Mouse (Mus musculus) limb, embryonic 11.5 days (tissue): ENCODE results near the gene Mical3. TPM values are rescaled to one million over a fixed set of nuclear protein-coding genes. Genes with fewer than 3 reads are reported as not detected.

ENCODE experiments used
- ATAC-seq: fragments of 200-750 bp; cut with Nextera tagmentation; 2 replicates; pipeline ENCODE4 v1.8.0; 2017; ENCODE audit warnings: low read depth; ENCODE audit not compliant: insufficient number of reproducible peaks, low FRiP score, low TSS enrichment
- DNase-seq: peaks from one replicate; pipeline ENCODE4 v3.0.0-alpha.2; 2015; ENCODE audit warnings: low spot score
- H3K27ac ChIP-seq: fragments of 300-500 bp; sonication (generic); replicated peaks from 2 replicates; pipeline ENCODE4 v1.5.1; 2014; ENCODE audit warnings: low read depth, mild to moderate bottlenecking, low read length
- H3K27me3 ChIP-seq: fragments of 300-500 bp; sonication (generic); 2 replicates; pipeline ENCODE4 v1.6.1; 2014; ENCODE audit warnings: mild to moderate bottlenecking, low read length, mixed read lengths; ENCODE audit not compliant: control insufficient read depth, insufficient read depth
- H3K36me3 ChIP-seq: fragments of 300-500 bp; sonication (generic); 2 replicates; pipeline ENCODE4 v1.6.1; 2014; ENCODE audit warnings: mild to moderate bottlenecking, low read length, moderate library complexity, mixed read lengths; ENCODE audit not compliant: control insufficient read depth, insufficient read depth
- H3K4me1 ChIP-seq: fragments of 300-500 bp; sonication (generic); 2 replicates; pipeline ENCODE4 v1.6.1; 2014; ENCODE audit warnings: low read length, mixed read lengths; ENCODE audit not compliant: control insufficient read depth, insufficient read depth
- H3K4me2 ChIP-seq: fragments of 300-500 bp; sonication (generic); 2 replicates; pipeline ENCODE4 v1.6.1; 2014; ENCODE audit warnings: low read depth, mild to moderate bottlenecking, moderate library complexity; ENCODE audit not compliant: severe bottlenecking
- H3K4me3 ChIP-seq: fragments of 300-500 bp; sonication (generic); 2 replicates; pipeline ENCODE4 v1.5.1; 2014; ENCODE audit warnings: low read depth, low read length
- H3K9ac ChIP-seq: fragments of 300-500 bp; sonication (generic); 2 replicates; pipeline ENCODE4 v1.6.1; 2014; ENCODE audit warnings: mild to moderate bottlenecking, low read length
- H3K9me3 ChIP-seq: fragments of 300-500 bp; sonication (generic); 2 replicates; pipeline ENCODE4 v1.6.1; 2016; ENCODE audit warnings: low read length; ENCODE audit not compliant: control insufficient read depth
- WGBS: fragments of 180-500 bp; shearing (Covaris S2); extraction: QIAGEN DNeasy Blood & Tissue Kit; methylation state at CpG from one replicate; pipeline ENCODE4 v1.1.7; 2014; 5-methylcytosine and 5-hydroxymethylcytosine counted together
- polyA plus RNA-seq: library from polyadenylated mRNA; unstranded; fragments of >200 nt; fragmentation: Nextera tagmentation; extraction: Ambion mirVana; gene quantifications from 2 replicates; pipeline ENCODE4 v1.2.1, GENCODE M21; 2014

Gene Mical3
- polyA plus RNA-seq, 1 experiment from 2014 or later: 12.2 TPM

- 50% methylated on average over 20 of the region's 20 CpGs for WGBS
- ATAC-seq: no peak
Measured at GRCm38 (mm10) chr6:121045345-121046080, 85.3 kb downstream of the Mical3 start.

GRCm38 (mm10) chr6:121043434-121044189, 87.2 kb downstream of the Mical3 start:
- no peak overlapping the region for H3K9ac ChIP-seq
- ATAC-seq (no peak), DNase-seq (no peak)
- H3K9me3 ChIP-seq: no peaks in the 10 kb centered on the region
- H3K4me1 ChIP-seq: peaks cover 5% of the 10 kb centered on the region; the same call in 1 of the 2 replicates
- no peaks in the 10 kb centered on the region for H3K27me3 ChIP-seq
- peak overlapping the region; percentile 1; the same call in 1 of the 2 replicates for H3K27ac ChIP-seq
- H3K36me3 ChIP-seq: peaks cover 5% of the 10 kb centered on the region; the same call in 1 of the 2 replicates
- 47% methylated on average over 14 of the region's 14 CpGs for WGBS
- no peak overlapping the region for H3K4me3 ChIP-seq
- no peak overlapping the region for H3K4me2 ChIP-seq

More at GRCm38 (mm10) chr6:121045345-121046080, 85.3 kb downstream of the Mical3 start:
- no peaks in the 10 kb centered on the region for H3K9me3 ChIP-seq
- H3K4me2 ChIP-seq: no peak overlapping the region
- peaks cover 5% of the 10 kb centered on the region; the same call in 1 of the 2 replicates for H3K4me1 ChIP-seq
- 0 out of 2 replicates have a peak, but pooled peaks cover under 1% of the 10 kb centered on the region for H3K36me3 ChIP-seq
- no peak overlapping the region for H3K27ac ChIP-seq
- no peak overlapping the region for H3K9ac ChIP-seq
- H3K27me3 ChIP-seq: no peaks in the 10 kb centered on the region
- H3K4me3 ChIP-seq: no peak overlapping the region
- DNase-seq: no peak

DNA sequence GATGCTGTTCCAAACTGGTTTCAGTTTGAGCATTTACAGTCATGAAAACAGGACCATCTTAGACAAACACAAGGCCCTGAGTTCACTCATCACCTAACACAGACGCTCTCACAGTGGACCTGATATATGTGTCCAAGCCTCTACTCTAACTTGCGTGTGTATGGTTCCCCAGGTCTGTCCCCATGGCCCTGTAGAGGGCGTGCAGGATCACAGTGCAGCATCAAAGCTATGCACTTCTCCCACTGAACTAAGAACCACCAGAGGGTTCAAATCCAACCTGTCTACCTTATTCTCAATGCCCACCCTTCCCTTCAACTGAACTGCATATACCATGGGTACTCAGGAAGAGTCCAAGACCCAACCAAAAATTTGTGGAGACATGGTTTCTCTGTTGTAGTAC, 91.1 kb downstream of the Mical3 start:
- WGBS: 89% methylated on average over 3 of the region's 3 CpGs
- Histone ChIP-seq H3K36me3 (peaks cover 10% of the 10 kb centered on the region; the same call in 1 of the 2 replicates), H3K9ac (no peak overlapping the region), H3K27ac (no peak overlapping the region), H3K27me3 (no peaks in the 10 kb centered on the region), H3K9me3 (no peaks in the 10 kb centered on the region), H3K4me3 (no peak overlapping the region), H3K4me2 (no peak overlapping the region), H3K4me1 (peaks cover 5% of the 10 kb centered on the region; the same call in 1 of the 2 replicates)
- DNase-seq (no peak), ATAC-seq (no peak)

DNA sequence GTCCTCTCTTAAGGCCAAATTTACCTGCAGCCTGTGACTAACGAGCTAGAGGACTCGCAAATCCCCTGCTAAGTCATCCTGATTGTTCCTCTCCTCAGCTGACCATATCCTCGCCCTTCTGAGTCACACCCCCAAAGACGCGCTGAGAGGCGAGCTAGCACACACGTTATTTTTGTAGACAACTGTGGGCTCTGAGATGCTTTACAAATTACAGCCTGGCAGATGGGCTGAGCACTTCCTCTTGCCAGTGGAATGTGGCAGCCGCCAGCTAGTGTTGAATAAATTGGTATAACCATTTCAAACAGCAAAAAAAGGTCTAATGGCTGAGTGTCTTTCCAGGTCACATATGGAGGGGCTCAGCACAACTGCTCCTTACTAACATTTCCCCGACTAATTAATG, 91.5 kb downstream of the Mical3 start:
- ATAC-seq (no peak), DNase-seq (no peak)
- H3K27me3 ChIP-seq: no peaks in the 10 kb centered on the region
- no peak overlapping the region for H3K4me2 ChIP-seq
- no peak overlapping the region for H3K4me3 ChIP-seq
- no peak overlapping the region for H3K27ac ChIP-seq
- H3K9me3 ChIP-seq: no peaks in the 10 kb centered on the region
- no peak overlapping the region for H3K9ac ChIP-seq
- peaks cover 10% of the 10 kb centered on the region; the same call in 1 of the 2 replicates for H3K36me3 ChIP-seq
- WGBS: 80% methylated on average over 9 of the region's 9 CpGs
- peaks cover 5% of the 10 kb centered on the region; the same call in 1 of the 2 replicates for H3K4me1 ChIP-seq

DNA sequence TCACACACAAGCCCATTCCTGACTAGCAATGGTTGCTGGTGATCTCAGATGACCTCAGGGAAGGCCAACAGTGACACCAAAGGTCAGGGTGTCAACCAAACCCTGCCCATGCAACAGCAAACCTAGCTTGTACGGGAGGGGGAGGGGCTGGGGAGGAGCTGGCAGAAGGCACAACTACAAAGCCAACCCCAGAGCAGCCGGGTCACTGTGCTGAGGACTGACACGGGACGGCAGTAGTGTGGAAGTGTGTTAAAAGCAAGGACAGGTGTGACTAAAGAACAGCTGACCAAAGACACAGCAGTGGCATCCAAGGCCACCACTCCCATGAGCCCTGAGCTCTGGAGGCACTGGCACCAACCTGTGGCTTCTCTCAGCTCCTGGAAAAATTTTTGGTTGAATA, 93.7 kb downstream of the Mical3 start:
- no peak overlapping the region for H3K27ac ChIP-seq
- 56% methylated on average over 4 of the region's 4 CpGs for WGBS
- ATAC-seq: no peak
- H3K4me1 ChIP-seq: no peaks in the 10 kb centered on the region
- no peak overlapping the region for H3K4me2 ChIP-seq
- no peak for DNase-seq
- H3K27me3 ChIP-seq: no peaks in the 10 kb centered on the region
- peaks cover 24% of the 10 kb centered on the region for H3K36me3 ChIP-seq
- H3K9me3 ChIP-seq: no peaks in the 10 kb centered on the region
- no peak overlapping the region for H3K9ac ChIP-seq
- H3K4me3 ChIP-seq: no peak overlapping the region

DNA sequence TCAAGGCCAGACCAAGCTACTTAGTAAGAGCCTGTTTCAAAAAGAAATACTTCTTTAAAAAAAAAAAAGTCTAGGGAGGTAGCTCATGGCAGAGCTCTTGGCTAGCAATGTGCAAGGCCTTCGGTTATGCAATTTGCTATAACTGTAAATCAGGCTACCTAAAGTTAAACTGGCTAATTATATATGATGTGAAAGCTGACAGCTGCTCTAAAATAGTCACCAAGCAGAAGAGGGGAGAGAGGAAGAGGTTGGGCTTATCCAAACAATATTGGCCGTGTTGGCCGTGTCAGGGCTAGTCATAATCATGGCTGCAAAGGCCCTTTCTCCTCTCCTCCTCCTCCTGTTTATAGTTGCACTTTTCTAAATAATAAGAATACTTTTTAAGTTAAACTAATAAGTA, 94.9 kb downstream of the Mical3 start:
- H3K9me3 ChIP-seq: no peaks in the 10 kb centered on the region
- peaks cover 24% of the 10 kb centered on the region for H3K36me3 ChIP-seq

DNA sequence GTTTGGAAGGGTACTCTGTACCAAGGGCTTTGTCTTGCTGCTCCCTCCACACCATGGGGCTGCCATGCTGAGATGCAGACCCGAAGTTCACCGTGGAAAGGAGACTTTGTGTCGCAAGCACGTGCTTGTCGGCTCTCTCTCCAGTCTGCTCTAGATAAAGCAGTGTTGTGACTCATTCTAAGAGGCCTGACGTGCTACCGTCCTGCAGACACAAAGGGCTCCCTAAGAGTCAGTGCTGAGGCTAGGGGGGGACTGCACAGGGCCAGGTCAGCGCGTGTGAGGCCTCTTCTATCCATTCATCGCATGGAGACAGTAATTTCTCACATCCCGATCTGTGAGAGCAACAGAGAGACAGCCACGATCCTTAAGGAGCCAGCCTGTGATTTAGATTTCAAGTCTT, 95.5 kb downstream of the Mical3 start:
- no peak overlapping the region for H3K4me2 ChIP-seq
- no peaks in the 10 kb centered on the region for H3K9me3 ChIP-seq
- 92% methylated on average over 12 of the region's 12 CpGs for WGBS
- H3K36me3 ChIP-seq: peaks cover 22% of the 10 kb centered on the region
- no peak overlapping the region for H3K27ac ChIP-seq
- no peak overlapping the region for H3K4me3 ChIP-seq
- ATAC-seq (no peak), DNase-seq (no peak)
- H3K9ac ChIP-seq: no peak overlapping the region
- no peaks in the 10 kb centered on the region for H3K4me1 ChIP-seq
- H3K27me3 ChIP-seq: no peaks in the 10 kb centered on the region

More for the DNA sequence above, 94.9 kb downstream of the Mical3 start:
- H3K27me3 ChIP-seq: no peaks in the 10 kb centered on the region
- no peak for ATAC-seq
- DNase-seq: no peak
- H3K27ac ChIP-seq: no peak overlapping the region
- H3K4me2 ChIP-seq: no peak overlapping the region
- no peak overlapping the region for H3K4me3 ChIP-seq
- WGBS: 87% methylated on average over 3 of the region's 3 CpGs
- H3K9ac ChIP-seq: no peak overlapping the region
- H3K4me1 ChIP-seq: no peaks in the 10 kb centered on the region

DNA sequence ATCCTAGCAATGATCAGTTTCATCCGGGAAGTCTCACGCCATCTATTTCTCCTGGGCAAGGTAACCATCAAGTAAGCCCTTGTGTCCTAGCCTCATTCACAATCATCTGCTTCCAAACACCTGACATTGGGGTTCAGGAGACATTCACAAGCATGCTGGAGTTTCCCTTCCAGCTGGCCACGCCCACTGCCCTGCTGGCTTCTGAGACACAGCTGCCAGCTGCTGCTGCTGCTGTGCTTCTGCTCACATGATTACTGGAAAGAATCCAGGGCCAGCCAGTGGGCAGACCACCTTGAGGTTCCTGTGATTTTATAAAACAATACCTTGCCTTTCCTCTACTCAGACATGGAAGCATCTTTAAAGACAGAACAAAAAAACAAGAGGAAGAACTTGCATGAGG, 97.5 kb downstream of the Mical3 start:
- Histone ChIP-seq H3K9ac (no peak overlapping the region), H3K4me2 (no peak overlapping the region), H3K4me1 (no peaks in the 10 kb centered on the region), H3K27ac (no peak overlapping the region), H3K27me3 (no peaks in the 10 kb centered on the region), H3K9me3 (no peaks in the 10 kb centered on the region), H3K4me3 (no peak overlapping the region), H3K36me3 (peaks cover 24% of the 10 kb centered on the region)
- no peak for DNase-seq
- 94% methylated on average over 3 of the region's 3 CpGs for WGBS
- no peak for ATAC-seq
